Mouse (Mus musculus) spleen, adult 2 months (tissue): Measurements from ENCODE around the gene Hist1h2ak.
"Not testable (repeated sequence)": the region's sequence is repeated elsewhere in the genome, so short reads cannot be mapped to it uniquely, and the experiment has no call there.

Experiments used
- CTCF ChIP-seq: fragments of 200-500 bp; IDR thresholded peaks from 2 replicates; pipeline ENCODE4 v1.5.1; 2011; ENCODE audit warnings: mild to moderate bottlenecking, inconsistent platforms; ENCODE audit not compliant: insufficient read depth, insufficient read length, insufficient replicate concordance; ENCODE audit errors: extremely low read depth
- POLR2A ChIP-seq: fragments of 200-500 bp; IDR thresholded peaks from 2 replicates; pipeline ENCODE4 v1.6.1; 2011; ENCODE audit warnings: low read depth, low read length, inconsistent platforms

DNA sequence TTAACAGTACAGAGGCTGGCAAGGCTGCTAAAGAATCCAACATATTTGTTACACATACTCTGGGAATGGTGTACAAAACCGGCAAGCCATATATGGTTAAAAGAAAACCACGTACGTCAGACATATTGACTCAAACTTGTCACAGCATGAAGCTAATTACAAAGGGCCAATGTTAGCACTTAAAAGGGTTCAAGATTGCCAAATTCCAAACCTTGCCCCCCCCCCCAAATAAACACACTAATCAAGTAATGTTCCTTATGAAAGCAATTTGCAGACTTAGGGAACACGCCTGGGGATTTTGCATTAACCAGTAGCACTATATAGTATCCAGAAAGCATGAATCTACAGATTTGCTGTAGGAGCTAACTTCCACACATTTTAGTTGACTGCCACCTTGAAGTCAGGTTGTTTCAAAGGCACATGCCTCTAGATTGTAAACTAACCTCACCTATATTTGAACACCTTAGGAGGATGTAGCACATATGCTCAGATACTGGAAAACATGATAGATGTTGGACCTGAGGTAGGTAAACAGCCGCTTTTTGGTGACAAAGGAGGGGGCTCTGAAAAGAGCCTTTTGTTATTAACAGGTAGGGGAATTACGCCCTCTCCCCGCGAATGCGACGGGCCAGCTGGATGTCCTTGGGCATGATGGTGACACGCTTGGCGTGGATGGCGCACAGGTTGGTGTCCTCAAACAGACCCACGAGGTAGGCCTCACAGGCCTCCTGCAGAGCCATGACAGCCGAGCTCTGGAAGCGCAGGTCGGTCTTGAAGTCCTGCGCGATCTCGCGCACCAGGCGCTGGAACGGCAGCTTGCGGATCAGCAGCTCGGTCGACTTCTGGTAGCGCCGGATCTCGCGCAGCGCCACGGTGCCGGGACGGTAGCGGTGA, 29.0 kb upstream of the Hist1h2ak start:
- not testable (repeated sequence) for TF ChIP-seq CTCF, POLR2A
